19 mouse cellular contexts compared by ENCODE assay signal in the genomic region with DNA sequence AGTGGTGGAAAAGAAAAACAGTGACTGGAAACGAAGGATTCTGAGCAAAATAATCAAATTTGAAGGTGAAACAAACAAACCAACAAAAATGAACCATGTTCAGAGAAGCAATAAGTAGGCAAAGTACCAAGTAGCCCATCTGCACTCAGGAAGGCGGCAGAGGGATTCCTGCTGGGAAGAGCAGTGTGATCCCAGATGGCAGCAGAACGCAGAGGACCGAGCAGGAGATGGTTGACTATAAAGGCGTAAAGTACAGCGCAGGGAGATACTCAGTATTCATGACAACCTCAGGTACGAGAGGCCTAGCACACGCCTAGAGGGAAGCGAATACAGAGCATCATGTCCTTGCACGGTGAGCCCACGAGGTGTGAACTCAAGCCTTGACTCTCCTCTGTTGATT.
A peak's percentile ranks its signal among the peaks of the same experiment; 100 is the strongest.
DNase-seq lines count a peak whose midpoint lies in the region; ATAC-seq and TF ChIP-seq lines count a peak whose summit lies in the region.
"Had no signal": no experiment of that assay in that cellular context is flagged by ENCODE, and none has a peak within 500 bp of the region (broad histone marks: within the 10 kb centered on the region; RNA-seq: fewer than 3 reads in every experiment).

No protein-coding gene starts in this region.

- H3K4me2 ChIP-seq in forebrain, postnatal 0 days (ENCODE audit: low read depth) = no peak overlapping the region
- H3K4me2 ChIP-seq in forebrain, embryonic 11.5 days (ENCODE audit: low read depth, low read length, severe bottlenecking) = no peak overlapping the region
- no peak overlapping the region for H3K4me2 ChIP-seq in stomach, postnatal 0 days (replicated peaks; ENCODE audit: low read depth)
- H3K4me2 ChIP-seq: heart, embryonic 12.5 days; hindbrain, embryonic 15.5 days; limb, embryonic 12.5 days; liver, embryonic 13.5 days; midbrain, embryonic 15.5 days; stomach, embryonic 15.5 days had no signal

- no peak for TF ChIP-seq CTCF in forebrain, postnatal 0 days (IDR thresholded peaks at IDR 0.05; ENCODE audit: low read depth)
- no peak for TF ChIP-seq CTCF in brain, embryonic 14.5 days (IDR thresholded peaks at IDR 0.05; ENCODE audit: borderline replicate concordance, extremely low read depth, insufficient read depth, insufficient read length)
- TF ChIP-seq CTCF in stomach, postnatal 0 days (IDR thresholded peaks at IDR 0.05; ENCODE audit: low read depth) = no peak
- no peak for TF ChIP-seq CTCF in lung, adult 2 months (IDR thresholded peaks at IDR 0.05; ENCODE audit: insufficient read depth, low read length)

- no peak overlapping the region for H3K27ac ChIP-seq in forebrain, postnatal 0 days (ENCODE audit: low read depth, low read length)
- H3K27ac ChIP-seq in forebrain, embryonic 11.5 days (ENCODE audit: low read depth, low read length) = no peak overlapping the region
- no peak overlapping the region for H3K27ac ChIP-seq in stomach, postnatal 0 days (replicated peaks)
- H3K27ac ChIP-seq: hindbrain, embryonic 15.5 days; left cerebral cortex, adult 2 months; limb, embryonic 12.5 days; liver, embryonic 13.5 days; midbrain, embryonic 15.5 days; stomach, embryonic 15.5 days had no signal

- no peak overlapping the region for H3K9ac ChIP-seq in forebrain, postnatal 0 days
- no peak overlapping the region for H3K9ac ChIP-seq in forebrain, embryonic 11.5 days (ENCODE audit: low read length)
- H3K9ac ChIP-seq in stomach, postnatal 0 days (ENCODE audit: low read length) = no peak overlapping the region
- H3K9ac ChIP-seq: heart, embryonic 12.5 days; hindbrain, embryonic 15.5 days; limb, embryonic 12.5 days; liver, embryonic 13.5 days; midbrain, embryonic 15.5 days; stomach, embryonic 15.5 days had no signal

- DNase-seq in forebrain, postnatal 0 days = peak; percentile 36
- DNase-seq in forebrain, embryonic 11.5 days (ENCODE audit: low spot score) = no peak
- DNase-seq in brain, embryonic 14.5 days (ENCODE audit: low read depth) = peak; percentile 27
- peak; percentile 94 for DNase-seq in cerebellum, adult 9-11 months
- peak; percentile 38 for DNase-seq in layer of hippocampus, adult 9-10 months (ENCODE audit: low spot score)
- no peak for DNase-seq in neural tube, embryonic 10.5 days (ENCODE audit: extremely low spot score, low spot score)
- no peak for DNase-seq in stomach, postnatal 0 days (ENCODE audit: low spot score)
- no peak for DNase-seq in lung, adult 2 months
- DNase-seq: adrenal gland, postnatal 14 days; kidney, postnatal 14 days; liver, embryonic 13.5 days had no signal

- no peak for TF ChIP-seq EP300 in stomach, postnatal 0 days (optimal IDR thresholded peaks at IDR 0.05)

- no peak for TF ChIP-seq POLR2A in brain, embryonic 14.5 days (IDR thresholded peaks at IDR 0.05; ENCODE audit: borderline replicate concordance, extremely low read depth, insufficient read depth, insufficient read length, poor library complexity, severe bottlenecking)
- TF ChIP-seq POLR2A in lung, adult 2 months (IDR thresholded peaks at IDR 0.05; ENCODE audit: borderline replicate concordance, extremely low read depth, low read depth, low read length) = no peak

- no peaks in the 10 kb centered on the region for H3K36me3 ChIP-seq in forebrain, postnatal 0 days (ENCODE audit: insufficient read depth)
- H3K36me3 ChIP-seq in forebrain, embryonic 11.5 days (ENCODE audit: control insufficient read depth, insufficient read depth, low read length) = no peaks in the 10 kb centered on the region
- H3K36me3 ChIP-seq in stomach, postnatal 0 days (ENCODE audit: control insufficient read depth, insufficient read depth, low read length) = no peaks in the 10 kb centered on the region
- H3K36me3 ChIP-seq: heart, embryonic 12.5 days; hindbrain, embryonic 15.5 days; limb, embryonic 12.5 days; liver, embryonic 13.5 days; midbrain, embryonic 15.5 days; stomach, embryonic 15.5 days had no signal

- H3K4me1 ChIP-seq in forebrain, postnatal 0 days (ENCODE audit: insufficient read depth) = no peaks in the 10 kb centered on the region
- H3K4me1 ChIP-seq in forebrain, embryonic 11.5 days (replicated peaks; ENCODE audit: control insufficient read depth, insufficient read depth, low read length) = no peaks in the 10 kb centered on the region
- no peaks in the 10 kb centered on the region for H3K4me1 ChIP-seq in stomach, postnatal 0 days (replicated peaks; ENCODE audit: control insufficient read depth, insufficient read depth)
- no peaks in the 10 kb centered on the region for H3K4me1 ChIP-seq in lung, adult 2 months (ENCODE audit: control insufficient read depth, insufficient read depth, low read length)
- H3K4me1 ChIP-seq: hindbrain, embryonic 15.5 days; liver, embryonic 13.5 days; midbrain, embryonic 15.5 days; stomach, embryonic 15.5 days had no signal

- H3K9me3 ChIP-seq in forebrain, postnatal 0 days (ENCODE audit: low read length) = no peaks in the 10 kb centered on the region
- no peaks in the 10 kb centered on the region for H3K9me3 ChIP-seq in forebrain, embryonic 11.5 days (ENCODE audit: control insufficient read depth, low read length)
- no peaks in the 10 kb centered on the region for H3K9me3 ChIP-seq in stomach, postnatal 0 days (ENCODE audit: control insufficient read depth, low read length)
- H3K9me3 ChIP-seq: heart, embryonic 12.5 days; hindbrain, embryonic 15.5 days; limb, embryonic 12.5 days; liver, embryonic 13.5 days; midbrain, embryonic 15.5 days; stomach, embryonic 15.5 days had no signal

- H3K4me3 ChIP-seq in forebrain, postnatal 0 days (ENCODE audit: low read depth, low read length) = no peak overlapping the region
- no peak overlapping the region for H3K4me3 ChIP-seq in forebrain, embryonic 11.5 days (ENCODE audit: low read depth, low read length)
- no peak overlapping the region for H3K4me3 ChIP-seq in stomach, postnatal 0 days (ENCODE audit: low read depth, low read length)
- H3K4me3 ChIP-seq in lung, adult 2 months (replicated peaks; ENCODE audit: extremely low read depth, low read depth, low read length) = no peak overlapping the region
- H3K4me3 ChIP-seq: heart, embryonic 12.5 days; hindbrain, embryonic 15.5 days; left cerebral cortex, adult 2 months; limb, embryonic 12.5 days; liver, embryonic 13.5 days; midbrain, embryonic 15.5 days; stomach, embryonic 15.5 days had no signal

- no peaks in the 10 kb centered on the region for H3K27me3 ChIP-seq in forebrain, postnatal 0 days (ENCODE audit: insufficient read depth, low read length)
- no peaks in the 10 kb centered on the region for H3K27me3 ChIP-seq in forebrain, embryonic 11.5 days (ENCODE audit: control insufficient read depth, insufficient read depth, low read length)
- no peaks in the 10 kb centered on the region for H3K27me3 ChIP-seq in stomach, postnatal 0 days (ENCODE audit: control insufficient read depth, insufficient read depth, low read length)
- H3K27me3 ChIP-seq: CH12.LX; heart, embryonic 12.5 days; hindbrain, embryonic 15.5 days; liver, embryonic 13.5 days; midbrain, embryonic 15.5 days; stomach, embryonic 15.5 days had no signal

- 74% methylated on average over 11 of the region's 11 CpGs for WGBS in forebrain, postnatal 0 days
- WGBS in forebrain, embryonic 11.5 days = 91% methylated on average over 11 of the region's 11 CpGs
- WGBS in stomach, postnatal 0 days = 87% methylated on average over 11 of the region's 11 CpGs
- WGBS in lung, adult 2 months = 87% methylated on average over 11 of the region's 11 CpGs

- no peak for ATAC-seq in forebrain, postnatal 0 days
- no peak for ATAC-seq in forebrain, embryonic 11.5 days (replicated peaks; ENCODE audit: low FRiP score)
- no peak for ATAC-seq in stomach, postnatal 0 days (ENCODE audit: low FRiP score, low TSS enrichment)
- ATAC-seq: intestine, postnatal 0 days; midbrain, embryonic 15.5 days had no signal

Comparison
In these comparisons a context has a peak if more than half of its experiments do, and no peak if none do; other contexts are left out.
1. DNase-seq: peak in forebrain, postnatal 0 days (single experiment), brain, embryonic 14.5 days (single experiment), cerebellum, adult 9-11 months (single experiment) and layer of hippocampus, adult 9-10 months (single experiment); none in forebrain, embryonic 11.5 days (single experiment), neural tube, embryonic 10.5 days (single experiment), stomach, postnatal 0 days (single experiment) and lung, adult 2 months (single experiment).